Mouse (Mus musculus) cortical plate, adult 2 months (tissue): Measurements from ENCODE around the gene Cpne1. TPM values are rescaled to one million over a fixed set of nuclear protein-coding genes. Genes with fewer than 3 reads are reported as not detected.
A peak's percentile ranks its signal among the peaks of the same experiment; 100 is the strongest.

Experiments used
- H3K27ac ChIP-seq: fragments of 200-500 bp; 2 replicates; pipeline ENCODE4 v1.5.1; 2012; ENCODE audit warnings: low read length, control low read depth, inconsistent platforms; ENCODE audit not compliant: insufficient read depth
- H3K4me1 ChIP-seq: fragments of 200-500 bp; 2 replicates; pipeline ENCODE4 v1.6.1; 2011; ENCODE audit warnings: low read length; ENCODE audit not compliant: control insufficient read depth, insufficient read depth
- H3K4me3 ChIP-seq: fragments of 200-500 bp; 2 replicates; pipeline ENCODE4 v1.5.1; 2011; ENCODE audit warnings: mild to moderate bottlenecking, low read length, control low read depth; ENCODE audit not compliant: insufficient read depth
- CTCF ChIP-seq: fragments of 200-500 bp; IDR thresholded peaks from 2 replicates; pipeline ENCODE4 v1.5.1; 2011; ENCODE audit warnings: mild to moderate bottlenecking, control low read depth, low read length; ENCODE audit not compliant: insufficient read depth; ENCODE audit errors: extremely low read depth
- POLR2A ChIP-seq: fragments of 200-500 bp; IDR thresholded peaks from 2 replicates; pipeline ENCODE4 v1.6.1; 2011; ENCODE audit warnings: mild to moderate bottlenecking, low read length, control low read depth; ENCODE audit not compliant: insufficient read depth; ENCODE audit errors: extremely low read depth
- polyA plus RNA-seq: library from polyadenylated mRNA; depleted of rRNA; stranded (reverse); fragments of >200 nt; gene quantifications from 2 replicates; pipeline ENCODE4 v1.2.3, GENCODE M21; 2012; rRNA removed

Gene Cpne1
- polyA plus RNA-seq, 1 experiment: 46.7 TPM

- Histone ChIP-seq H3K4me3 (peak within 1 kb of the TSS; percentile 59), H3K4me1 (no peaks in the 10 kb centered on the region), H3K27ac (peak within 1 kb of the TSS; percentile 31; the same call in 1 of the 2 replicates)
- TF ChIP-seq POLR2A: no peak
- no peak for TF ChIP-seq CTCF
Observed at GRCm38 (mm10) chr2:156065099-156066041, 46.4 kb downstream of the Cpne1 start, which contains the start of gene Spag4. Gene Spag4 (plus strand): TSS chr2:156065175.

DNA sequence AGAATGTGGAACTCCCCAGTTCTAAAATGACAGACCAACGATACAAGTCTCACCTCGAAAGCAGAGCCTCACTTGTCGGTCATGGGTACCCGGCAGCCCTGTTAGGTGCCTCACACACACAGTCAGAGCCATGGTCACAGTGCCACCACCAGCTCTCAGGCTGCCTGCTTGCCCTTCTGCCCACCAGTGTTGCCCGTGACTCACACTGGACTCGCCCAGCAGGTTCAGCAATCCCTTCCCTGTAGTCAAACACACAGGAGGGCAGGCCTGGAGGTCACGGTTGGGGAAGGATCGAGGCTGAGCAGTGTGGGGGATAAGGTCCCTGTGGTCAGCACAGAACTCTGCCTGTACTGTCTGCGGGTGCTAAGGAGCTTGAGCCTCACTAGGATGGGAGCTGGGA lies 58.9 kb downstream of the Cpne1 start, which contains the start of gene Fer1l4:
Gene Fer1l4 (minus strand): TSS at position 132 of the 400 bp plus-strand sequence.
- Histone ChIP-seq H3K4me1 (no peaks in the 10 kb centered on the region), H3K4me3 (no peak within 1 kb of the TSS), H3K27ac (no peak within 1 kb of the TSS)
- no peak for TF ChIP-seq CTCF
- TF ChIP-seq POLR2A: no peak

DNA sequence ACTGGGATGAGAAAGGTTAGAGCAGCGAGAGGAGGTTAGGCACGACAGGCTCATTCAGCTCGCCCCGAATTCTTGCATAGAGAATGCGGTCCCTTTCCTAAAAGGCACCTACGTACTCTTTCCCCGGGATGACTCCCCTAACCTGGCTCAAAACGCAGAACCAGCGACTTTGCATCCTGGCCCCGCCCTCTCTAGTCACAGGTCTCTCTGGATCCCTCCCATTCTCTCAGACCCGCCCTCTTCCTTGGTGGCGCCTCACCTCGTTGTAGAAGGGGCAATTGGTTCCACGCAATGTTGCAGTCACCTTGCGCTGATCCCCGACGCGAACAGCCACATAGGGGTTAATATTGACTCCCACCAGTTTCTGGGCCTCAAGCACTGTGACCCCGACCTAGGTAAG lies 63.8 kb downstream of the Cpne1 start:
- Histone ChIP-seq H3K27ac (no peak overlapping the region), H3K4me1 (no peaks in the 10 kb centered on the region), H3K4me3 (no peak overlapping the region)
- no peak for TF ChIP-seq CTCF
- TF ChIP-seq POLR2A: no peak

GRCm38 (mm10) chr2:156042903-156043302 lies 68.9 kb downstream of the Cpne1 start:
- Histone ChIP-seq H3K4me3 (no peak overlapping the region), H3K4me1 (no peaks in the 10 kb centered on the region), H3K27ac (no peak overlapping the region)
- TF ChIP-seq POLR2A (no peak), CTCF (no peak)

DNA sequence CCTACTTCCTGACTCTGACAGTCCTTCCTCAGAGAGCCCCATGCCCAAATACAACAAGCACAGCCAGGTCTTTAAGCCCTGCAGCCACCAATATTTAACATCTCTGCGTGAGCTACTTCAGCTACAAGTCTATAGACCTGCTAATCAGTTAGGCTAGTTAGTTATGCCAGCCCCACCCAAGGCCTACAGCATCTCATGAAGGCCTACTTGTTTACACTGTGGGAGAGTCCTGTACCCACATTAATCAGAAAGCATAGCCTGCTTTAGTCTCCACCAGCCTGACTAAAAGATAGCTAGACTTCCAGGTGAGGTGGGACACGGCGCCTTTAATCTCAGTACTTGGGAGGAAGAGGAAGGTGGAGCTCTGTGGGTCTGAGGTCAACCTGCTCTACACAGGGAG lies 72.4 kb downstream of the Cpne1 start:
- TF ChIP-seq CTCF (no peak), POLR2A (no peak)
- Histone ChIP-seq H3K4me1 (no peaks in the 10 kb centered on the region), H3K4me3 (no peak overlapping the region), H3K27ac (no peak overlapping the region)

- H3K27ac ChIP-seq: no peak overlapping the region
- TF ChIP-seq CTCF: no peak
- no peak for TF ChIP-seq POLR2A
- no peaks in the 10 kb centered on the region for H3K4me1 ChIP-seq
- H3K4me3 ChIP-seq: no peak overlapping the region
Observed at GRCm38 (mm10) chr2:156025482-156025881, 86.3 kb downstream of the Cpne1 start.

Other genes with a start within 250 kb of the Cpne1 start
- gene Uqcc1, start 181.7 kb downstream of the Cpne1 start, polyA plus RNA-seq: 54.9 and 60.4 TPM in 2 replicates
- gene Gm15557, start 171.2 kb downstream of the Cpne1 start, polyA plus RNA-seq: not detected in 2 replicates
- gene Gdf5, start 166.6 kb downstream of the Cpne1 start, polyA plus RNA-seq: 0.17 and 0.36 TPM in 2 replicates
- gene Cep250, start 155.5 kb downstream of the Cpne1 start, polyA plus RNA-seq: 15.9 and 16.8 TPM in 2 replicates
- gene 6430550D23Rik, start 104.0 kb downstream of the Cpne1 start, polyA plus RNA-seq: 3.5 and 4.1 TPM in 2 replicates
- gene Ergic3, start 103.9 kb downstream of the Cpne1 start, polyA plus RNA-seq: 293 and 298 TPM in 2 replicates
- 0.04 and 0.34 TPM in 2 replicates for gene Fer1l4, start 59.0 kb downstream of the Cpne1 start, polyA plus RNA-seq
- gene Spag4, start 46.8 kb downstream of the Cpne1 start, polyA plus RNA-seq: 5.8 and 6.9 TPM in 2 replicates
- 7.6 and 9.4 TPM in 2 replicates for gene Rbm12, start within 50 bp of the Cpne1 start, polyA plus RNA-seq
- 2.2 and 5.6 TPM in 2 replicates for gene Gm28036, start 15.1 kb upstream of the Cpne1 start, polyA plus RNA-seq
- gene Romo1, start 32.1 kb upstream of the Cpne1 start, polyA plus RNA-seq: 247 and 260 TPM in 2 replicates
- gene Nfs1, start 32.2 kb upstream of the Cpne1 start, polyA plus RNA-seq: 54.9 and 55.9 TPM in 2 replicates
- gene Rbm39, start 68.3 kb upstream of the Cpne1 start, polyA plus RNA-seq: 131 and 146 TPM in 2 replicates
- 29.2 and 30.5 TPM in 2 replicates for gene Phf20, start 84.5 kb upstream of the Cpne1 start, polyA plus RNA-seq
- 6.0 and 8.9 TPM in 2 replicates for gene Cnbd2, start 200.3 kb upstream of the Cpne1 start, polyA plus RNA-seq
- gene Scand1, start 200.7 kb upstream of the Cpne1 start, polyA plus RNA-seq: 75.3 and 75.4 TPM in 2 replicates